Mouse (Mus musculus) induced T-regulatory cell, adult 2 months (primary cell): Measurements from ENCODE around the gene Gm49405.
A peak's percentile ranks its signal among the peaks of the same experiment; 100 is the strongest.
"Not testable (repeated sequence)": the region's sequence is repeated elsewhere in the genome, so short reads cannot be mapped to it uniquely, and the experiment has no call there.

Source experiments
- DNase-seq: peaks from one replicate; pipeline ENCODE4 v3.0.0-alpha.2; 2012; ENCODE audit warnings: low read depth

Gene Gm49405

GRCm38 (mm10) chr19:4000119-4000900 lies at the start of gene Gm49405, which contains the start of gene Nudt8:
Gene Gm49405 (plus strand): TSS chr19:4000626.
Gene Nudt8 (plus strand): TSS chr19:4000580.
- peak; percentile 99 for DNase-seq

GRCm38 (mm10) chr19:3951461-3951860 lies 49.0 kb upstream of the Gm49405 start:
- DNase-seq = no peak

- no peak for DNase-seq
Measured at GRCm38 (mm10) chr19:3952099-3952498, 48.3 kb upstream of the Gm49405 start.

GRCm38 (mm10) chr19:3955033-3955432 lies 45.4 kb upstream of the Gm49405 start:
- no peak for DNase-seq

GRCm38 (mm10) chr19:3955804-3956203 lies 44.6 kb upstream of the Gm49405 start:
- no peak for DNase-seq

GRCm38 (mm10) chr19:3957296-3958036 lies 43.0 kb upstream of the Gm49405 start:
- not testable (repeated sequence) for DNase-seq

GRCm38 (mm10) chr19:3958470-3958869 lies 42.0 kb upstream of the Gm49405 start, which contains the start of gene Aldh3b3:
Gene Aldh3b3 (plus strand): TSS chr19:3958645.
- DNase-seq = no peak

GRCm38 (mm10) chr19:3959030-3959429 lies 41.4 kb upstream of the Gm49405 start:
- no peak for DNase-seq

- no peak for DNase-seq
Measured at GRCm38 (mm10) chr19:3960211-3960610, 40.2 kb upstream of the Gm49405 start.

- not testable (repeated sequence) for DNase-seq
Measured at GRCm38 (mm10) chr19:3961805-3962204, 38.6 kb upstream of the Gm49405 start.

- peak; percentile 53 for DNase-seq
Measured at GRCm38 (mm10) chr19:3962469-3962868, 38.0 kb upstream of the Gm49405 start.

GRCm38 (mm10) chr19:3964030-3964429 lies 36.4 kb upstream of the Gm49405 start:
- DNase-seq = no peak

GRCm38 (mm10) chr19:3966330-3967075 lies 33.9 kb upstream of the Gm49405 start:
- no peak for DNase-seq

- no peak for DNase-seq
Measured at GRCm38 (mm10) chr19:3967258-3967657, 33.2 kb upstream of the Gm49405 start.

- DNase-seq = no peak
Measured at GRCm38 (mm10) chr19:3972229-3972628, 28.2 kb upstream of the Gm49405 start, which contains the start of gene Aldh3b2. Gene Aldh3b2 (plus strand): TSS chr19:3972328.

- DNase-seq = not testable (repeated sequence)
Measured at GRCm38 (mm10) chr19:3974608-3975007, 25.8 kb upstream of the Gm49405 start.

- DNase-seq = peak; percentile 80
Measured at GRCm38 (mm10) chr19:3975866-3976265, 24.6 kb upstream of the Gm49405 start.

- peak; percentile 92 for DNase-seq
Measured at GRCm38 (mm10) chr19:3980309-3980708, 20.1 kb upstream of the Gm49405 start.

- DNase-seq = no peak
Measured at GRCm38 (mm10) chr19:3980917-3981316, 19.5 kb upstream of the Gm49405 start.

- no peak for DNase-seq
Measured at GRCm38 (mm10) chr19:3983527-3984200, 16.8 kb upstream of the Gm49405 start.

GRCm38 (mm10) chr19:3985261-3985681 lies 15.2 kb upstream of the Gm49405 start:
- no peak for DNase-seq

- DNase-seq = peak; percentile 33
Measured at GRCm38 (mm10) chr19:3986334-3986733, 14.1 kb upstream of the Gm49405 start, which contains the start of gene Acy3. Gene Acy3 (plus strand): TSS chr19:3986570.
